Mouse (Mus musculus) liver, embryonic 14.5 days (tissue): Measurements from ENCODE around the gene Cbfa2t2.

ENCODE experiments used
- CTCF ChIP-seq: IDR thresholded peaks from 2 replicates; pipeline ENCODE4 v1.5.1; 2016; ENCODE audit warnings: antibody characterized with exemption, low read depth, control low read depth
- EP300 ChIP-seq: IDR thresholded peaks from 2 replicates; pipeline ENCODE4 v1.6.1; 2016; ENCODE audit warnings: antibody characterized with exemption, low read depth

GRCm38 (mm10) chr2:154555235-154555634, 119.0 kb downstream of the Cbfa2t2 start:
- no peak for TF ChIP-seq CTCF
- TF ChIP-seq EP300 = no peak
